Mouse (Mus musculus) olfactory bulb, adult 2 months (tissue): ENCODE measurements around the gene 1700092M07Rik.

ENCODE experiments used
- CTCF ChIP-seq: fragments of 200-500 bp; IDR thresholded peaks from 2 replicates; pipeline ENCODE4 v1.5.1; 2012; ENCODE audit warnings: low read depth, mild to moderate bottlenecking, low read length, moderate library complexity; ENCODE audit not compliant: insufficient read depth
- POLR2A ChIP-seq: fragments of 200-500 bp; IDR thresholded peaks from 2 replicates; pipeline ENCODE4 v1.6.1; 2012; ENCODE audit warnings: mild to moderate bottlenecking, low read depth, low read length, moderate library complexity; ENCODE audit not compliant: insufficient read depth

DNA sequence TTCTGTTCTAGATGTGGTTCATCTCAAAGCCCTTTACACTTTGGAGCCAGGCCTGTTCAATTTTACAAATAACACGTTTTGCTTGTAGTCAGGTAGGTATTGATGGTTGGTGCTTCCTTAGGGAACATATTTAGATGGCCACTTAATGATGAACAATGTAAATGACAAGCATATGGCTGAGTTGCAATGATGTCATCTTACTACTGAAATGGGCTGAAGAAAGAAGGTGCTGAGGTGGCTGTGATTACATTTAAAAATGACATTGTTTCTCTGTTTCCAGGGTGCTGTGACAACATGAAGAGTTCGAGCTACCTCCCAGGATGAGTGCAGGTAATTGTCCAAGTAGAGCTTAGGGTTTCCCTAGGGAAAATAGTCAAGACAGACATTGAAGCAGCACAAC lies 16.1 kb upstream of the 1700092M07Rik start:
- TF ChIP-seq CTCF, result no peak
- TF ChIP-seq POLR2A, result no peak
